Mouse (Mus musculus): ENCODE data around the gene Gm17087.

The Gm17087 gene

DNA sequence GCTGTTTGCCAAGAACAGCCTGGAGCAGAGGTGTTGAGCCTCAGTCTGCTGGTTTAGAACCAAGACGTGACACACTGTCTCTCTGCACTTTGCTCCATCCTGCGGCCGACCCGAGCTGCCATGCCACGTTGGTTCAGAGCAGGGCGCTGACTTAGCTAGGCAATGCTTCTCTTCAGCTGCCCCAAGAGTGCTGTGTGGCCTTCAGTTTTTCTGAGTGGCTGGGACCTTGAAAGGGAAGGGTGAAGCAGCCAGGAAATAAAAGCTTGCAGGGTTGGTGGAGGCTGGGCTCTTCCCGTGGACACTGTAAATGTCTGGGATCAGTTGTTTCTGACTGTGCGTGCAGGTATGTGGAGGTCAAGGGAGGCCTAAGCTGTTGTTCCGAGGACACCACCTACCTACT lies 20.4 kb downstream of the Gm17087 start:
- in situ Hi-C loops (cut with MboI, MseI): no loop called here

DNA sequence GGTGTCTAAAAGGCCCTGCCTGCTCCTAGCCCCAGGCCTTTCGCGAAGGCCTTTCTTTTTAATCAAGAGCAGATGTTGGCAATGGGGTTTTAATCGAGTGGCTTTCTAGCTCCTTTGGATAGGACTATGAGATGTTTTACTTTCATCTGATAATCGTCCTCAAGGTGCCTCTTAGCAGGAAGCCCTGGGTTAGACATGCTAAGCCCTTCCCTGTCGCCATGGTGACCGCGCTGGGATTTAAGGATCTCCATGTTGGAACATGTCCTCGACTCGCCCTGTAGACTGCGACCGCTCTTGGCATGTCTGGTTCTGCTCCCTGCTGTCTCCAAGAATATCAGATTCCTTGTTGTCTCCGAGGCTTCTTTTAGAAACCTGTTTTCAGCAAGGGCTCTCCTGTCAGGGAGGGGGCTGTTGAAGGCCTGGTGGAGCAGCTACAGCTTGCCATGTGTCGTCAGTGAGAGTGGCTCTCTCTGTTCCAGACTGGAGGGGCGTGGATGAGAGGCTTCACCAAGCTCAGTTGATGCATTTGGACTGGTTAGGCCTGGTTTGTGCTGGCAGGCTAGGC lies 24.7 kb downstream of the Gm17087 start:
- in situ Hi-C loops (cut with MboI, MseI): no loop called here

DNA sequence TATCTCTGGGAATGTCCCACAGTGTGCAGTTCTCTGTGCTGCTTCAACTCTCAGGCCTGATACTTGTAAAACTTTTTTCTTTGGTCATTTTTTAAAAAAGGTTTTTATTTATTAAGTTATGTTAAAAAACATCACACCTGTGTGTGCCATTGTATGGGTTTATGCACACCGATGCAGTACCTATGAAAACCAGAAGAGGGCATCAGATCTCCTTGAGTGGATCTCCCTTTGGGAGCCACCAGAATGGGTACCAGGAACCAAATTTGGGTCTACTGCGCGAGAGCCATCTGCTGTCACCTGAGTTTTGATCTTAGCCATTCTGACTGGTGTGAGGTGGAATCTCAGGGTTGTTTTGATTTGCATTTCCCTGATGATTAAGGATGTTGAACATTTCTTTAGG lies 28.6 kb downstream of the Gm17087 start:
- in situ Hi-C loops (cut with MboI, MseI): loop anchor here (5.0 to 10.0 kb wide), 2 partner anchors 34 to 57 kb away; no protein-coding TSS in a partner anchor

DNA sequence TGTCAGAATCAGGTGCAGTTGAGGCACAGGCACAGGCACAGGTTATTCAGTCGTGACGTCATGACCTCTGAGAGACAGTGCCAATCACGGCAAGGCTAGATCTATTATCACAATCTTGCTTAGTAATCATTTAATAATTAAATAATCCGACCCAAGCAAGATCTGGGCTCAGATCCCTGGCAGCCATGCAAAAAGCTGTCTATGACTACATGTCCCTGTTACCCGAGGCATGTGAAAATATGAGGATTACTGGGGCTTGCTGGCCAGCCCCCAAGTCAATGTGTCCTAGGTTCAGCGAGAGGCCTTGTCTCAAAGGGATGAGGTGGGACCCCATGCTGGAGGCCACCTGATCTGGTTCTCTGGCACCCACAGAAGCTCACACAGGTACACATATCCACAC lies 30.2 kb downstream of the Gm17087 start:
- in situ Hi-C loops (cut with MboI, MseI): loop anchor here (5.0 to 10.0 kb wide), 2 partner anchors 36 to 58 kb away; no protein-coding TSS in a partner anchor

DNA sequence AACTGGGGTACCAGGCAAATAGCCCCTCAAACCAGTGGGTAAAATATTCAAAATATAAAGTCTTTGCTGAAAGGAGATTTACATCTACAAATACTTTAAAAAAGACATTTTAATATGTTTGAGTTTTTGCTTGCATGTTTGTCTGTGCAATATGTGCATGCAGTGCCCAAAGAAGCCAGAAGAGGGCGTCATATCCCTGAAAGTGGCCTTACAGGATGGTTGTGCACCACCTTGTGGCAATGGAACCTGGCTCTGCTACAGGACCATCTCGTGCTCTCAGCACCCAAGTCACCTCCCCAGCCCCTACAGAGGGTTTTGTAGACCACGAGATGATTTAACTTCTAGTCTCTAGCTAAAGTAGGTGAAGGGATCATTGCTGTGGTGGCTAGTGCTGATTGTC lies 32.9 kb downstream of the Gm17087 start:
- in situ Hi-C loops (cut with MboI, MseI): loop anchor here (10.0 kb wide), 1 partner anchor 61 kb away; no protein-coding TSS in a partner anchor

DNA sequence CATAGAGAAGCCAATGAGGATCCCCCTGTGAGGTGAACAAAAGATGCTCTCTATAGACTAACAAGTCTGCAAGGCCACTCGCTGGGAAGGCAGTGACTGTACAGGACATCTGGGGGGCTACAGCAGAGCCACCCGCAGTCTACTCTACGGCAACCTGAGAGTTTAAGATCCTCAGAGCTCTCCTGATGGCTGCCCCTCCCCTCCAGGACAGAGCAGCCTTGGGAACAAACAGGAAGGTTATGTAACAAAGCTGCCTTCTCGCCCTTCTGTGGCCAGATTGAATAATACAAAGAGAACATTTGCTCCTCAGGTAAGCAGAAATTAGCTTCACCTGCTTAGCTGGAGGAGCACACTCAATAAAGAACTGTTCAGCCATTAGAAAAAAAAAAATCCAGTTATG lies 34.1 kb downstream of the Gm17087 start:
- in situ Hi-C loops (cut with MboI, MseI): loop anchor here (10.0 kb wide), 1 partner anchor 62 kb away; no protein-coding TSS in a partner anchor

DNA sequence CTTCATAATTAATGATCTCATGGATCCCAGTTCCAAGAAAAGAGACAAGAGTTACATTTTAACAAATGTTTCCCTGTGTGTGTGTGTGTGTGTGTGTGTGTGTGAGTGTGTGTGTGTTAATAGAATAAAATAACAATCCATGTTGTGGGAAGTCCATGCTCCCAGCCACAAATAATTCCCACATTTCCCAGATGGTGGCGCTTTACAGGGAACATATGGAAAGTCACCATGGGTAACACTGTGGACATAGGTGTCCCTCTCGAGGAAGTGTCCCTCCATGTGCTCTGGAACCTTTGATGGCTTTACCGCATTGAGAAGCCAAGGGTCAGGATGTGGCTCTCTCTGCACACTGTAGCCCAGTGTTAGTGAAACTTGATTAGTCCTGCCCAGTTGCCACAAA lies 38.1 kb downstream of the Gm17087 start:
- in situ Hi-C loops (cut with MboI, MseI): no loop called here

DNA sequence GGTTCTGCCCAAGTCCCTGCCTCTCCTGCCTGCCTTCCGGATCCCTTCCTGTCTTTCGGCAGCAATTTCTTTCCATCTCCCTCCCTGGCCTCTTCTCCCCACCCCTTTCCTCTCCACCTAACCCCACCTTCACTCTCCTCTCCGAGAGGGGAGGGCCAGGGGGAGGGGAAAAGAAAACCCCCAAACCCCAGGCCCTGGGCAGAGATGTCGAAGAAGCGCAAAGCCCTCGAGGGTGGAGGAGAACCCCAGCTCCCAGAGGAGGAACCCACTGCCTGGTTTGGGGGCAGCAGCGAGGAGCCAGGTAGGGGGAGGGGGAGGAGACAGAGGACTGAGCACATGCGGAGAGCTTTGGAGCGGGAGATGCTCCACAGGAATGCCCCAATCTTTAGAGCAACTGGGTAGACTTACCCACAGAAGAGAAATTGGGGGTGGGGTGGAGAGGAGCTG lies 39.9 kb downstream of the Gm17087 start:
- in situ Hi-C loops (cut with MboI, MseI): no loop called here

DNA sequence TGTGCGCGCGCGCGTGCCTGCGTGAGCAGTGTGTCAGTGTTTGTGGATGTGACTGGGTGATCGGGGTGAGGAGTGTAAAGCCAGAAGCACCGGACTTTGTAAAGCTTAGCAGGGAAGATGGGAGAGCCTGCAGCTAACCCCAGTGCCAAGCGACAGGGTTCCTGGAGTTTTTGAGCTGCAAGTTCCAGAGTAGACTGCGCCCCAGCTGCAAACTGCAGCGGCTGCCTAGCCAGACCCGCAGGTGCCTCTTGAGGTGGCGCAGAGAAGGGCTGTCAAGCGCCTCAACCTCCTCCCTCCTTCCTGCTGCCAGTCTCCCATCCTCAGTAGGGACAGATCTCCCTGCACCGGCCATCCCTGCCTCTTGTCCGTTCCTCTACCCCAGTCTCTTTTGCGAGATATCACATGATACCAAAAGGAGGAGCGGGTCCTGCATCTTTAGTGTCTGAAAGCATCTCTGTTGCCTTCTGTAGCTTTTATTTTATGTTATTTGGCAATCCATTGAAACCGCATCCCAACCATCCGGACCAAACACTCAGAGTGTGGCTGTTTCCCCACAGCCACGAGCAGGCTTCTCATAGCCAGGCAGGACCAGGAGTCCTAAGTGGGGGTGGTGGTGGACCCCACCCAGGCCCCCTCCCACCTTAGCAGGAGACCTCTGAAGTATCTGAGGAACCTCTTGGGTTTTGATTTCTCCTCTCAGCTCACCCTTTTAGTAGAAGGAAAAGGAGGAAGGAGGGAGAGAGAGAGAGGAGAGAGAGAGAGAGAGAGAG lies 40.6 kb downstream of the Gm17087 start:
- in situ Hi-C loops (cut with MboI, MseI): no loop called here

DNA sequence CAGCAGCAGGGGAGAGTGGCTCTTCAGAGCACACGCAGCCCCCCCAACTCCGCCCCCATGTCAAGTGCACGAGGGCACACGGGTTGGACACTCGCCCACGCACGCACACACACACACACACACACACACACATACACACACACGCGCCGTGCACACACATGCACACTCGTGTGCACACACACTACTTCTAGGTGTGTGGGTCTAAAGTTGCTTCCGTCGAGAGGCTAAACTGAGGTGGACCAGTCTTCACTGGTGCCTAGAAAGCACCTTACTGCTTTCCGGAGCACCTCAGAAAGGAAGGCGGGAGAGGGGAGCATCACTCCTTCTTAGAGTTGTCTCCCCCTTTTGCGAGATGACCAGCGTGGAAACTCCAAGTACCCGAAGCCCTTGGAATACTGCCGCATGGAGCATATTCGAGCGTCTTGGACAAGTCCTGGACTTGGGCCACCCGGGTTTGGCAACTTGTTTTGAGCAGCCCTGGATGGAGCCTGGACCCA lies 41.5 kb downstream of the Gm17087 start, which contains the start of gene Pde10a:
Gene Pde10a, plus strand, starts transcription at position 148 of the 497 bp plus-strand sequence.
- in situ Hi-C loops (cut with MboI, MseI): no loop called here

DNA sequence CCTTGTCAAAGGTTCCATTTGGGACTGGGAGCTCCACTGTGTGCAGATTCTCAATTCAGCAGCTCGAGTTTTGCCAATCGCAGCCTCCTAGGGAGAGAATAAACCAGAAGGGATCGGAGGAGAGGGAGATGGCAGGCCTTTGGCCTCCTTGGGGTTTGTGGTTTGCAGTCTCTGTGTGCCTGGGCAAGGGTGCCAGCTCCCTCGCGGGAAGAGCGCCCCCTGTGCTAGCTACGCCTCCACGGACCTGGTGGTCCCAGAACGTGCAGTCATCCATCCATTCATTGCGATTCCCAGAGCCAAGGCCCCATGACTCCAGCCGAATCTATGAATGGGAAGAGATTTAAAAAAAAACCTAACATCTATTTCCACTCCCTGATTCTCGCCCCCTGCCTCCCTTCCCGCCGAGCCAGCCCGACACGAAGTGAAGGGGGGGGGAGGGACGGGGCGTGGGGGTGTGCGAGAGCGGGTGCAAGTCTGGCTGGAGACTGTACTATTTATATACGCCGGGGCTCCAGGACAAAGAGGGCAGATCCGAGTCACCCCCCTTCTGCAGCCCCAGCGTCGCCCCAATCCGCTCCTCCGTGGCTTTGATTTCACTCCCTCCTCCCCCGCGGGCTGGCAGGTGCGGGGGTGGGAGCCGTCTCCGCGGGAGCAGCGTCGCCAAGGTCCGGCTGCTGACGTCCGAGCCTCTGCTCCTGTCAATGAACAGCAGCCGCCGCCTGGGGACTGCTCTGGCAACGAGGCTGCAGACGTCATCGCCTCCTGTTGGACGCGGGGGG lies 42.2 kb downstream of the Gm17087 start:
- in situ Hi-C loops (cut with MboI, MseI): no loop called here

DNA sequence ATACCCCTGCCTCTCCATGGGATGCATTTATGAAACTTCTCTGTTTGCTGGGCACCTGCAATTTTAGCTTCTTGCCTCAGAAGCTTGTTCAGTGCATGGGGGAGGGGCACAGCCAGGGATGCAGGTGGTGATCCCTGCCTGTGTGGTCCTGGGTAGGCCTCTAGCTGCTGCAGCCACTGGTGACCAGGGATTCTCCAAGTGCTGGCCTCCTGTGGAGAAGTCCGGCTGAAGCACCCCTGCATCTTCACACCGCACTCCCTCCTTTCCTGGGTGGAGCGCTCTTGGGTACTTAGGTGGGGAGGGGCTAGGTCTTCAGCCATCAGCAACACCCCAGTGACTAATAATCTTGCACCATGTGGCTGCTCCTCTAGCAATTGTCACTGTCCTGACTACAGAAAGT lies 42.8 kb downstream of the Gm17087 start:
- in situ Hi-C loops (cut with MboI, MseI): no loop called here

DNA sequence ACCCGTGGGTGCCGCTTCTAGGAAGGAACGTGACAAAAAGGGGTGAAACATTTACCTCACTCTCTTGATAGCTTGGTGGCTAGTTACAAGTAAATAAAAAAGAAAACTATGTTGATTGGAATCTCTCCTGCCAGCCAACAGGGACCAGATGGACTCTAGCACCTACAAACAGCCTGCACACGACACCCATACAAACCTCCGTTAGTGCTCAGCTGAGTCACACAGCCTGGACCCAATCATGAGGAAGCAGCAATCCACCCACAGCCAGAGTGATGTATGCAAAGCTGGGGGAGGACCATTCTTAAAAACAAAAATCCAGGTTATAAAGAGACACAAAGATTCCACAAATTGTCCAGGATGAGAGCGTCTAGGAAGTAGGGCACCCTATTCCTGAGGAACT lies 50.7 kb downstream of the Gm17087 start:
- in situ Hi-C loops (cut with MboI, MseI): no loop called here

Data from T-helper 2 cell (primary cell).